Mouse (Mus musculus) liver, postnatal 0 days (tissue): Measurements from ENCODE around the gene D5Ertd579e.

Experiments used
- CTCF ChIP-seq: sonication (generic); IDR thresholded peaks from 2 replicates; pipeline ENCODE4 v1.5.1; 2016; ENCODE audit warnings: antibody characterized with exemption, low read depth
- EP300 ChIP-seq: IDR thresholded peaks from 2 replicates; pipeline ENCODE4 v1.6.1; 2016; ENCODE audit warnings: antibody characterized with exemption, low read depth, mild to moderate bottlenecking

DNA sequence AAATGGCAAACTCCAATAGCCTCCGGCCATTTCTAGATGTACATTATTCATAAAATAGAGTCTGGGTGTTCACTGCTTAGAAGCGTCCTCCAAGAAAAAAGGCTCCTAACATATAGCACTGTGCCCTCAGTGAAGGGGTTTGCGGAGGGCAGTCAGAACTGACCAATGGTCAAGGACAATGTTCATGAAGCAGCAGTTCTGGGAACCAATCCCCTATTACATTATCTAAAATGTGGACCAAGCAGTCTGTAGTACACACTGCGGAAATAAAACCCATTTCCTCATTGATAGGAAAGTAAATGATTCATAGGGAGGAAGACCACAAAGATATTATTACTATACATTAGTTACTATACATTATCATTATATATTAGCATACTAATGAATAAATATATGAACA, 135.3 kb downstream of the D5Ertd579e start:
- no peak for TF ChIP-seq CTCF
- no peak for TF ChIP-seq EP300
